Comparison of ENCODE assay signal across 9 mouse cellular contexts in the genomic region with DNA sequence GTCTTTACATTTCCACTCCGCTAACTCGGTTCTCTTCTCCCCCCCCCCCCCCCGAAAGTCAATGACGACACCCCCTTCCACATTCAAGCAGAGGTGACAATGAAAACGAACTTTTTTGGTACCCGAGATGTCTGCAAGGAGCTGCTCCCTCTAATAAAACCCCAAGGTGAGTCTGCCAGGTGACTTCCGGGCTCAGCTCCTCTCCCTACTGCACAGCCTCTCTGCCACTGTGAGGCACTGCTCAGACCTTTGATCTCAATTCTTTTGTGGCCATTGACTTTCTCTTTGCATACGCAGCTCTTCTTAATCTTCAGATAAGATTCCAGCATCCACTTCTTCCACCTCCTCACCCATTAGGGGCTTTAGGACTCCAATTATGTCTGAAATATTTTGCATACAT. TPM values are rescaled to one million over a fixed set of nuclear protein-coding genes. Genes with fewer than 3 reads are reported as not detected.
DNase-seq lines count a peak whose midpoint lies in the region; ATAC-seq and TF ChIP-seq lines count a peak whose summit lies in the region.
"Had no signal": no experiment of that assay in that cellular context is flagged by ENCODE, and none has a peak within 500 bp of the region (broad histone marks: within the 10 kb centered on the region; RNA-seq: fewer than 3 reads in every experiment).

No protein-coding gene starts in this region.

- H3K4me2 ChIP-seq in heart, embryonic 15.5 days: peak overlapping the region; percentile 96
- H3K4me2 ChIP-seq in midbrain, embryonic 16.5 days (ENCODE audit: low read length): peak overlapping the region; percentile 80

- H3K4me3 ChIP-seq in heart, embryonic 15.5 days: peak overlapping the region; percentile 74
- no peak overlapping the region for H3K4me3 ChIP-seq in heart, adult 2 months
- H3K4me3 ChIP-seq in midbrain, embryonic 16.5 days (ENCODE audit: low read depth, low read length): peak overlapping the region; percentile 66

- no peak for TF ChIP-seq EP300 in heart, adult 2 months (IDR thresholded peaks at IDR 0.05; ENCODE audit: insufficient read depth, low read depth, low read length)

- TF ChIP-seq POLR2A in heart, adult 2 months (IDR thresholded peaks at IDR 0.05; ENCODE audit: insufficient read depth, low read depth, low read length): no peak

- no peak overlapping the region for H3K9ac ChIP-seq in heart, embryonic 15.5 days
- H3K9ac ChIP-seq in heart, adult 2 months (ENCODE audit: low read depth, low read length): no peak overlapping the region
- no peak overlapping the region for H3K9ac ChIP-seq in midbrain, embryonic 16.5 days (ENCODE audit: low read depth, low read length)

- peaks cover 17% of the 10 kb centered on the region for H3K4me1 ChIP-seq in heart, embryonic 15.5 days (replicated peaks)
- peaks cover 3% of the 10 kb centered on the region for H3K4me1 ChIP-seq in heart, adult 2 months (ENCODE audit: control insufficient read depth, insufficient read depth, low read length)
- H3K4me1 ChIP-seq in midbrain, embryonic 16.5 days (ENCODE audit: control insufficient read depth, insufficient read depth, low read length): peaks cover 18% of the 10 kb centered on the region

- no peak for DNase-seq in heart, adult 2 months
- peak; percentile 12 for DNase-seq in adipocyte (ENCODE audit: low spot score)
- peak; percentile 32 for DNase-seq in induced T-regulatory cell, adult 2 months (ENCODE audit: low read depth)
- no peak for DNase-seq in left cerebral cortex, adult 8-10 months (ENCODE audit: low spot score in 2 of 2)
- DNase-seq in embryo, embryonic 9.5 days (ENCODE audit: extremely low spot score): no peak
- DNase-seq in urinary bladder, postnatal 14 days (ENCODE audit: low spot score): no peak
- DNase-seq: kidney, postnatal 36 days had no signal

- ATAC-seq in heart, embryonic 15.5 days (replicated peaks; ENCODE audit: insufficient number of reproducible peaks, insufficient read depth, low FRiP score, low read depth): no peak
- no peak for ATAC-seq in midbrain, embryonic 16.5 days

- intact Hi-C loops in heart, adult 2 months (cut with DNase I): loop anchor here (5.0 kb wide), 1 partner anchor 224 kb away; a partner anchor contains a TSS

- H3K9me3 ChIP-seq in heart, embryonic 15.5 days (replicated peaks): no peaks in the 10 kb centered on the region
- H3K9me3 ChIP-seq in midbrain, embryonic 16.5 days (replicated peaks; ENCODE audit: control insufficient read depth, low read length, poor library complexity, severe bottlenecking): no peaks in the 10 kb centered on the region

- peaks cover 7% of the 10 kb centered on the region; the same call in 1 of the 2 replicates for H3K36me3 ChIP-seq in heart, embryonic 15.5 days
- H3K36me3 ChIP-seq in heart, adult 2 months (ENCODE audit: control insufficient read depth, insufficient read depth, low read length): no peaks in the 10 kb centered on the region
- peaks cover 6% of the 10 kb centered on the region for H3K36me3 ChIP-seq in midbrain, embryonic 16.5 days (ENCODE audit: control insufficient read depth, insufficient read depth, low read length)

- H3K27me3 ChIP-seq in heart, embryonic 15.5 days: no peaks in the 10 kb centered on the region
- no peaks in the 10 kb centered on the region for H3K27me3 ChIP-seq in heart, adult 2 months (ENCODE audit: control insufficient read depth, insufficient read depth, low read length)
- no peaks in the 10 kb centered on the region for H3K27me3 ChIP-seq in midbrain, embryonic 16.5 days (ENCODE audit: control insufficient read depth, insufficient read depth, low read depth, low read length)

- no peak overlapping the region for H3K27ac ChIP-seq in heart, embryonic 15.5 days
- no peak overlapping the region for H3K27ac ChIP-seq in heart, adult 2 months
- H3K27ac ChIP-seq in midbrain, embryonic 16.5 days (ENCODE audit: low read length): no peak overlapping the region

- TF ChIP-seq CTCF in heart, adult 2 months (IDR thresholded peaks at IDR 0.05): no peak

- no peaks in the 10 kb centered on the region for H3K79me2 ChIP-seq in heart, adult 2 months (replicated peaks; ENCODE audit: control insufficient read depth, insufficient read depth, low read length)

- 70% methylated on average over 8 of the region's 8 CpGs for WGBS in heart, embryonic 15.5 days
- WGBS in heart, adult 2 months: 75% methylated on average over 8 of the region's 8 CpGs
- 61% methylated on average over 6 of the region's 8 CpGs for WGBS in midbrain, embryonic 16.5 days

RNA-seq across cellular contexts. Expression of a gene that starts 3.1 kb away (rescaled TPM):
- 55.1 and 60.2 TPM in 2 replicates for polyA plus RNA-seq in heart, embryonic 15.5 days (2015; fragmentation: Nextera tagmentation; extraction: Ambion mirVana)
- 10 to 100 TPM; 28.3 to 32.0 TPM for total RNA-seq in heart, adult 2 months (2021)
- 45.5 and 46.8 TPM in 2 replicates for polyA plus RNA-seq in heart, adult 2 months (2012; rRNA removed)
- 146 and 150 TPM in 2 replicates for polyA plus RNA-seq in midbrain, embryonic 16.5 days (2015; fragmentation: Nextera tagmentation; extraction: Ambion mirVana)
- 10 to 100 TPM; 62.5 to 78.2 (median 70.5) TPM for total RNA-seq in left cerebral cortex, adult 8-10 months (2022)

RNA-seq across cellular contexts. Expression of a gene that starts 4.9 kb away (rescaled TPM):
- 5.8 and 8.7 TPM in 2 replicates for polyA plus RNA-seq in heart, embryonic 15.5 days (2015; fragmentation: Nextera tagmentation; extraction: Ambion mirVana)
- total RNA-seq in heart, adult 2 months (2021): under 1 TPM; 0.70 to 0.96 TPM
- 3.7 and 4.6 TPM in 2 replicates for polyA plus RNA-seq in heart, adult 2 months (2012; rRNA removed)
- polyA plus RNA-seq in midbrain, embryonic 16.5 days (2015; fragmentation: Nextera tagmentation; extraction: Ambion mirVana): 19.5 and 22.4 TPM in 2 replicates
- total RNA-seq in left cerebral cortex, adult 8-10 months (2022): 10 to 100 TPM; 10.7 to 12.3 (median 10.9) TPM

RNA-seq across cellular contexts. Expression of a gene that starts 19.2 kb away (rescaled TPM):
- polyA plus RNA-seq in heart, embryonic 15.5 days (2015; fragmentation: Nextera tagmentation; extraction: Ambion mirVana): not detected in 2 replicates
- total RNA-seq in heart, adult 2 months (2021): 1 to 10 TPM; 1.6 to 2.5 TPM
- not detected in 2 replicates for polyA plus RNA-seq in heart, adult 2 months (2012; rRNA removed)
- polyA plus RNA-seq in midbrain, embryonic 16.5 days (2015; fragmentation: Nextera tagmentation; extraction: Ambion mirVana): not detected in 2 replicates
- total RNA-seq in left cerebral cortex, adult 8-10 months (2022): 1 to 10 TPM; 2.9 to 3.5 (median 3.3) TPM

Comparison
In these comparisons a context has a peak if more than half of its experiments do, and no peak if none do; other contexts are left out.
1. DNase-seq: peak in adipocyte (single experiment) and induced T-regulatory cell, adult 2 months (single experiment); none in heart, adult 2 months (0 of 2), left cerebral cortex, adult 8-10 months (0 of 2), embryo, embryonic 9.5 days (single experiment) and urinary bladder, postnatal 14 days (single experiment).